Mouse (Mus musculus): ENCODE results near the gene Dpm2.

GRCm38 (mm10) chr2:32587731-32588321 is 17.2 kb downstream of the Dpm2 start:
- TF ChIP-seq GATA1 (IDR thresholded peaks at IDR 0.05; ENCODE audit: low read length) (no peak), TAL1 (IDR thresholded peaks at IDR 0.05; ENCODE audit: low read length) (no peak)
